Mouse (Mus musculus) left cerebral cortex, postnatal 4 days (tissue): Measurements from ENCODE around the gene Ovol3. TPM values are rescaled to one million over a fixed set of nuclear protein-coding genes. Genes with fewer than 3 reads are reported as not detected.
"Not testable (repeated sequence)": the region's sequence is repeated elsewhere in the genome, so short reads cannot be mapped to it uniquely, and the experiment has no call there.

Experiments
- DNase-seq: peaks from one replicate; pipeline ENCODE4 v3.0.0-alpha.2; 2022
- intact Hi-C: fragments of 180-260 bp; cut with DNase I; formaldehyde crosslinking; loops from one replicate; pipeline ENCODE4 v1.15.1; 2025
- total RNA-seq, 2 experiments: library from RNA; stranded (reverse); gene quantifications; 2 replicates each; pipeline ENCODE4 v1.2.3; 2021

Gene Ovol3
- total RNA-seq, 2 experiments from 2014 or later = not detected

- intact Hi-C loops = no loop called here
- no peak for DNase-seq
Observed at GRCm38 (mm10) chr7:30231328-30231668, 4.2 kb downstream of the Ovol3 start.

GRCm38 (mm10) chr7:30224206-30224605 is 11.3 kb downstream of the Ovol3 start:
- intact Hi-C loops = no loop called here
- DNase-seq = no peak

DNA sequence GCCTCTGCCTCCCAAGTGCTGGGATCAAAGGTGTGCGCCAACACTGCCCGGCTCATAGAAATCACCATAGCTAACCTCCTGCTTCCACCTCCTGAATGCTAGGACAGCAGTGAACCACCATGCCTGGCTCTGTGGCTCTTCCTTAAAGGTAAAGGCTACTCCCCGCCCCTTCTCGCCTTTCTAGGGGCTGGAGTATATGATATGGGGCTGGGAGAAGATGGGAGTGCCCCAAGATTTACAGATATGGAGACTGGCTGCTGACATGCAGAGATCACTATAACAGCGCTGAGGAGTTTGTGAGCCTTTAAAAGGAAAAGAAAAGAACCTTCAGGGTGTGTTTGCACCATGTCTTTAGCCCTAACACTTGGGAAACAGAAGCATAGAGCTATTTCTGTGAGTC is 13.3 kb downstream of the Ovol3 start:
- DNase-seq = no peak
- intact Hi-C loops = no loop called here

GRCm38 (mm10) chr7:30221433-30221832 is 14.1 kb downstream of the Ovol3 start:
- intact Hi-C loops = no loop called here
- DNase-seq = no peak

GRCm38 (mm10) chr7:30220008-30220356 is 15.5 kb downstream of the Ovol3 start:
- no peak for DNase-seq
- intact Hi-C loops = no loop called here

DNA sequence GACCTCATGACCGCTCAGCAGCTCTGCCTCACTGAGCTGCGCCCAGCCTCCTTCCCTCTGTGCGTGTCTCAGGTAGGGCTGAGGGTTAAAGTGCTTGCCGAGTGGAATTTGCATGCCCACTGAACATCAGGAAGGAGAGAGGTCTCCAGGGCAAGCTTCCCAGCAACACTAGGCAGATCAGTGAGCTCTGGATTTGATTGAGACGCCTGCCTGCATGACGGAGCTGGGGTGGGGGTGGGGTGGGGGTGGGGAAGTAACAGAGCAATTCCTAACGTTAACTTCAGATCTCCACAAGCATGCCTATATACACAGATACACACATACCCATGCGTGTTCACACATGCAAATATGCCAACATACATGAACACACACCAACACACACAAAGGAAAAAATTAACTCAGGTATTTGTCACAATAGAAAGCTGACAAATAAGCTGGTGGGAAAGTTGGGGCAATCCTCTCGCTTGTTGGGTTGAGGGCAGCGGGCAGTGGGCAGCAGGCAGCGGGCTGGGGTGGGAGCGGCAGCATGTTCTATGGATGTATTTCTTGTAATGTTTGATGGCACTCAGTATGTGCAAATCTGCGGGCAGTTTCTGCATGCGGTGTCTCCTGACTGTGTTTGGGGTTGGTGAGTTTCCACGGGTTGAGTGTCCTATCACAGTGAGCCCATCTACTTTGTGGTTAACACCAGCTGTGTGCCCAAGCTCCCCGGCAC is 16.1 kb downstream of the Ovol3 start:
- intact Hi-C loops = loop anchor here (5.0 kb wide), 1 partner anchor 37 kb away; the partner anchor contains the start of gene Cox7a1
- peak; percentile 40 for DNase-seq

DNA sequence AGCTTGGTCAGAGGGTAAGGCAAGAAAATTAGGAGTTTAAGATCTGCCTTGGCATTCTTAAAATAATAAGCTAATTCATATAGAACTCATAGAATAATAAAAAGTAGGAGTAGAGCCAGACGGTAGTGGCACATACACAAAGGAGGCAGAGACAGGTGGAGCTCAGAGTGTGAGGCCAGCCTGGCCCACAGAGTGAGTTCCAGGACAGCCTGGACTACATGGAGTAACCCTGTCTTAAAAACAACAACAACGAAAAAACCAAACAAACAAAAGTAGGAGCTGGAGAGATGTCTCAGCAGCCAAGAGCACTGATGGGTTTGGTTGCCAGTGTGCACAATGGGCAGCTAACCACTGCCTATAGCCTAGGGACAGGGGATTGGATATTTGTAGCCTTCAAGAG is 18.2 kb downstream of the Ovol3 start:
- intact Hi-C loops = loop anchor here (5.0 kb wide), 1 partner anchor 35 kb away; the partner anchor contains the start of gene Cox7a1
- DNase-seq = no peak

GRCm38 (mm10) chr7:30216723-30217151 is 18.8 kb downstream of the Ovol3 start:
- intact Hi-C loops = loop anchor here (5.0 kb wide), 1 partner anchor 34 kb away; the partner anchor contains the start of gene Cox7a1
- DNase-seq = peak; percentile 85

- DNase-seq = no peak
- intact Hi-C loops = loop anchor here (5.0 kb wide), 1 partner anchor 34 kb away; the partner anchor contains the start of gene Cox7a1
Observed at GRCm38 (mm10) chr7:30215875-30216274, 19.6 kb downstream of the Ovol3 start.

DNA sequence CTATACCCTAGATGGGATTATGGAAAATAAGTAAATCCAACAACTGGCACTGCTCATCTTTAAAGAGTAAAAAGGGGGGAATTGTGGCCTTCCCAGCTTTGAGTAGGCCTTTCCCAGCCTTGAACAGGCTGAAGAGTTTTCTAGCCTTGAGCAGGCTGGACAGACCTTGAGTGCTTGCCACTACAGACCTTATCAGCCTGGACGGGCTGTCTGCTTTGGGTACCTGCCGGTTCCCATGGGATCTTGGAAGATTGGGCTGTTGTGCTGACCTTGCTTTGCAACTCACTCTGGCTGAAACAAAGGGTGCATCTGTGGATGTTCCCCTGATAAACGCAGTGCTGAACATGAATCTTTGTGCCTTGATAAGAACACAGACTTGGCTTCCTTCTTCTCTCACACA is 21.6 kb downstream of the Ovol3 start:
- DNase-seq = no peak
- intact Hi-C loops = no loop called here

DNA sequence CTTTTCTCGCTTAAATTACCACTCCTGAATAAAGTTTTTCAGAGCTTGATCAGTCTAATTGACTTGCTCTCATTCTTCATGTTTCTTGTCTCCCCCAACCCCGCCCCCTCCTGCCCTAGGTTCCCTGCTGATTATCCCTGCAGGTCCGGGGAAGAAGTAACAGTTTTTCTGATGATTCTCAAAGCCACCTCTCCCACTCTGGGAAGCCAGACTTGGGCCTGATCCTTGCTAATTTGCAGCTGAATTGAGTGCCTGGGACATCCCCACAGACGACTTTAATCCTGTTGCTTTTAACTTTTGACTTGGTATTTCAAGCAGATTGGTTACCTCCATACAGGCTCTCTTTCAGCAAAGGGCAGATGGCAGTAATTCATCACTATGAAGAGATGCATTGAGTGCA is 24.5 kb downstream of the Ovol3 start:
- no peak for DNase-seq
- intact Hi-C loops = no loop called here

DNA sequence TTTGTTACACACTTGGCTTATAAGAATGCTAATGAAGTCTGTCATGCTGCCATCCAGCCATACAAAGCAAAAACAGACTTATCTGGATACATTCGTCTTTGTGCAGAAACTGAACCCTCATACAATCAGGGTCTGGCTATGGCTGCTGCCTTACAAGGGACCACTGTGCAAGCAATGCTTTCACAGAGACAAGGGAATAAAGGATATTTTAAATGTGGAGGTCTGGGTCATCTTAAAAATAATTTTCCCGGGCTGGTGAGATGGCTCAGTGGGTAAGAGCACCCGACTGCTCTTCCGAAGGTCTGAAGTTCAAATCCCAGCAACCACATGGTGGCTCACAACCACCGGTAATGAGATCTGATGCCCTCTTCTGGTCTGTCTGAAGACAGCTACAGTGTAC is 29.2 kb downstream of the Ovol3 start:
- intact Hi-C loops, DNase-seq: not testable (repeated sequence)

DNA sequence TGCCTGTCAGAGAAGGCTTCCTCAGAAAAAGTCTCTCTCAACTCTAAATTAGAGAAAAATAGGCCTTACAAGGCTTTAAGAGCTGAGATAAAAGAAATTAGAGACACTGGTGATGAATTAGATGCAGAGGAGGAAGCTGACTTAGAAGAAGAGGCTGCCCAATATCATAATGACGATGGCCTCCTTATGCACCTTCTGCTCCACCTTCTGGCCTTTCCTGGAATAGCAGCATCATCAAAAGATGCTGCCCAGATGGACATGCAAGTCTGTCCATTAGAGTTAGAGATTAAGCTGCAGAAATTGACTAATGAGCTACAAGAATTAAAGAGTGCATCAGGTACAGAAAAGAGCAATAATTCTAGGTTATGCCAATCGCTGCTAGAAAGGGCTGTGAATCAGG is 30.1 kb downstream of the Ovol3 start:
- intact Hi-C loops = no loop called here
- DNase-seq = peak; percentile 69

DNA sequence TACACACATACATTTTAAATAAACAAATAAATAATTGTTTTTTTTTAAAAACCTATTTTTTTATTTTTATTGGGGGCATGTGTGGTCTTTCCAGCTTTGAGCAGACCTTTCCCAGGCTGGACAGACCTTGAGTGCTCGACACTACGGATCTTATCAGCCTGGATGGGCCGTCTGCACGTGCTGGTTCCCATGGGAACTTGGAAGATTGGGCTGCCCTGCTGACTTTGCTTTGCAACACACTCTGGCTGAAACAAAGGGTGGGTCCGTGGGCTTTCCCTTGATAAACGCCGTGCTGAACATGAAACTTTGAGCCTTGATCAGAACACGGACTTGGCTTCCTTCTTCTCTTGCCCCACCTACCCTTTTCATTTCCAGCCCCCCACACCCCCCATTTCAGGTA is 31.1 kb downstream of the Ovol3 start:
- intact Hi-C loops = no loop called here
- DNase-seq = no peak

- DNase-seq = no peak
- intact Hi-C loops = no loop called here
Observed at GRCm38 (mm10) chr7:30202895-30203690, 32.4 kb downstream of the Ovol3 start.

DNA sequence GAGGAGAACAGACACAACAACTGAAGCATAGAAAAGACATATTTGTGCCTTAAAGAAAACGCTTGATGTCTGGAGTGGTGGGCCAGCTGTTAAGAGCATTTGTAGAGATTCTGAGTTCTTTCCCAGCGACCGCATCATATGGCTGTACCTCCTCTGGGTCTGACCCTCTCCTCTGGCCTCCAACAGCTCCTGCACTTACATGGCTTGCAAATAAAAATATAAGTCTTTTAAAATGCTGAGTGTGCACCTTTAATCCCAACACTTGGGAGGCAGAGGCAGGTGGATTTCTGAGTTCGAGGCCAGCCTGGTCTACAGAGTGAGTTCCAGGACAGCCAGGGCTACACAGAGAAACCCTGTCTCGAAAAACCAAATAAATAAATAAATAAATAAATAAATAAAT is 34.9 kb downstream of the Ovol3 start:
- intact Hi-C loops, DNase-seq: not testable (repeated sequence)

DNA sequence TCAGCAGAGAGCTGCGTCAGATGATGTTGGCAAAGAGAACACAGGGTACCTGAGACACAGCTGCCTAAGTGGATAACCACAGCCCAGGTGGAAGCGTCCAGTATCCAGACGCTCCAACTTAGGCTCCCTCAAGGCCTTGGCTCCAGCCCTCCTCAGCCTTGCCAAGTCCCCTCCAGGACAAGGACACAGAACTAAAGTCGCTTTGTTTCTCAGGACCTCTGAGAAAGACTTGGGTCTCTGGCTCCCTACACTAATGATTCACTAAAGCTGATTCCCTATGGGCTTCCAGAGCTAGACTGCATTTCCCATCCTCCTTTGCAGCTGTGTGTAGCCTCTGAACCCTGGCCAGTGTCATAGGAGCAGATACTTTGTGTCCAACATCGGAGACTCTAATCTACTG is 35.3 kb downstream of the Ovol3 start:
- DNase-seq = no peak
- intact Hi-C loops = no loop called here

- no peak for DNase-seq
- intact Hi-C loops = no loop called here
Observed at GRCm38 (mm10) chr7:30199498-30200139, 35.9 kb downstream of the Ovol3 start.

DNA sequence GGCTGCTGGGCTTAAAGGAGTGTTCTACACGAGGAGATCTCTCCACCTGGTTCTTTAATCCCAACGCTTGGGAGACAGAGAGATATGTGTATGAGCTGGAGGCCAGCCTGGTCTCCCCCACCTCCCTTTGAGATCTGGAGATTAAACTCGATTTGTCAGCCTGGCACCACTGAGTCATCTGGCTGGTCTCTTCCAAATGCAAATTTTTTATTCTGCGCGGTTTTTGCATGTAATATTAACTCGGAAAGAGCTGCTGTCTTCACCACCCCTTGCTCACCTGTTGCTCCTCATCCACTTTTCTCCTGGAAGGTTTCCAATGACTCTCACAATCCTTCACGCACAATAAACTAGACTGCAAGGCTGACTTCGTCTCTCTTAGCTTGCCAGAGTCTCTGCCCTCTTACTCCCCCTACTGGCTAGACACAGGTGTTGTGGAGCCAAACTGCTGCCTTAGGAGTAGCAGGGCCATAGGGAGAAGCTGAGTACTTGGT is 37.0 kb downstream of the Ovol3 start, which contains the start of gene Capns1:
Gene Capns1 (minus strand): TSS at position 331 of the 491 bp plus-strand sequence.
- peak; percentile 52 for DNase-seq
- intact Hi-C loops = no loop called here

DNA sequence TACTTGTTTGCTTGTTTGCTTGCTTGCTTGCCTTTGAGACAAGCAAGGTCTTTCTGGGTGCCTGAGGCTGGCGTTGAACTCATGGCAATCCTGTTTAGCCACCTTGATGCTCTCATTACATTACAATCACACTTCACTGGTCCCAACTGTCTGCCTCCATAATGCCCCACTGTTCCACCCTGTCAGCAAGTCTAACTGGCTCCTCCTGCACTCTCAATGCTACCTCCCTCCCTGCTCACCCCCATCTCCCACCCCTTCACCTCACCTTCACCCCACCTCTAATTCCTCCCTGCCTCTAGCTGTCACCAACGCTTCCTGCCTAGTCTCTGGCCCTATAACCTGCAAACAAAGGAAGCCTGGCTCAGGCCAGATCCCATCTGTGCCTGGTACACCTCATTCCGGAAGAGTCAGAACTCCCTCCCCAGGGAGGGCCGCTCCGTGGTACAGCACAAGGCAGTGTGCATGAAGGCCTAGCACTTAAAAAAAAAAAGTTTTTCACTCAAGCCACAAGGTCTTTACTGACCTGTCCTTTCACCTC is 37.9 kb downstream of the Ovol3 start:
- no peak for DNase-seq
- intact Hi-C loops = no loop called here

DNA sequence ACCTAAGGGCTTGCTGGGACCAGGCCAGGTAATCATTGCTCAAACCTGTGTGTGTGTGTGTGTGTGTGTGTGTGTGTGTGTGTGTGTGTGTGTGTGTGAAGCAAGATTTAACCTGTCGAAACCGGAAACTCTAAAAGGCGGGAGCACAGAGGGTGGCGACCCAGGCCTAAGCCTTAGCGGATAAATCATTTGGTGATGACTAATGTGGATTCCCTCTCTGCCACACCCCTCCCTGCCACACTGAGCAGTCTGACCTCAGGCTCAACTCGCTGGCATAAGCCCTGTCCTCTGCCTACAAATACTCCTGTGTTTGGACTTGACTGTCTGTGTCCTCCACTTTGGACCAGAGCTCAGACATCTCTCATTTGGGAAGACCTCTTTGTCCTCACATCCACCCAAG is 39.4 kb downstream of the Ovol3 start:
- intact Hi-C loops = no loop called here
- DNase-seq = no peak
